Mouse (Mus musculus): Measurements from ENCODE around the gene Klf14.

The Klf14 gene

GRCm38 (mm10) chr6:30958736-30959540 is at the start of gene Klf14:
Gene Klf14, minus strand, starts transcription at chr6:30959078.
- no peak for ATAC-seq (ENCODE audit: insufficient number of reproducible peaks, low FRiP score, low TSS enrichment)

GRCm38 (mm10) chr6:31006111-31006600 is 47.3 kb upstream of the Klf14 start:
- ATAC-seq (ENCODE audit: insufficient number of reproducible peaks, low FRiP score, low TSS enrichment) = no peak

GRCm38 (mm10) chr6:30986393-30986792 is 27.5 kb upstream of the Klf14 start:
- no peak for ATAC-seq (ENCODE audit: insufficient number of reproducible peaks, low FRiP score, low TSS enrichment)

GRCm38 (mm10) chr6:30983021-30983420 is 24.1 kb upstream of the Klf14 start:
- no peak for ATAC-seq (ENCODE audit: insufficient number of reproducible peaks, low FRiP score, low TSS enrichment)

- no peak for ATAC-seq (ENCODE audit: insufficient number of reproducible peaks, low FRiP score, low TSS enrichment)
These were observed 23.6 kb upstream of the Klf14 start for GRCm38 (mm10) chr6:30982372-30982980.

GRCm38 (mm10) chr6:30981351-30981750 is 22.5 kb upstream of the Klf14 start:
- no peak for ATAC-seq (ENCODE audit: insufficient number of reproducible peaks, low FRiP score, low TSS enrichment)

GRCm38 (mm10) chr6:30978615-30979014 is 19.7 kb upstream of the Klf14 start:
- ATAC-seq (ENCODE audit: insufficient number of reproducible peaks, low FRiP score, low TSS enrichment) = no peak

GRCm38 (mm10) chr6:30972121-30972520 is 13.2 kb upstream of the Klf14 start:
- ATAC-seq (ENCODE audit: insufficient number of reproducible peaks, low FRiP score, low TSS enrichment) = no peak

- ATAC-seq (ENCODE audit: insufficient number of reproducible peaks, low FRiP score, low TSS enrichment) = no peak
These were observed 818 bp downstream of the Klf14 start for GRCm38 (mm10) chr6:30957784-30958735.

- ATAC-seq (ENCODE audit: insufficient number of reproducible peaks, low FRiP score, low TSS enrichment) = no peak
These were observed 19.6 kb downstream of the Klf14 start for GRCm38 (mm10) chr6:30939264-30939663.

- ATAC-seq (ENCODE audit: insufficient number of reproducible peaks, low FRiP score, low TSS enrichment) = no peak
These were observed 36.1 kb downstream of the Klf14 start for GRCm38 (mm10) chr6:30922821-30923220.

GRCm38 (mm10) chr6:30921826-30922225 is 37.1 kb downstream of the Klf14 start:
- no peak for ATAC-seq (ENCODE audit: insufficient number of reproducible peaks, low FRiP score, low TSS enrichment)

- ATAC-seq (ENCODE audit: insufficient number of reproducible peaks, low FRiP score, low TSS enrichment) = no peak
These were observed 37.8 kb downstream of the Klf14 start for GRCm38 (mm10) chr6:30920834-30921675.

GRCm38 (mm10) chr6:30915473-30915872 is 43.4 kb downstream of the Klf14 start, which contains the start of gene Tsga13:
Gene Tsga13, minus strand, starts transcription at chr6:30915573.
- ATAC-seq (ENCODE audit: insufficient number of reproducible peaks, low FRiP score, low TSS enrichment) = no peak

- no peak for ATAC-seq (ENCODE audit: insufficient number of reproducible peaks, low FRiP score, low TSS enrichment)
These were observed 50.9 kb downstream of the Klf14 start for GRCm38 (mm10) chr6:30907970-30908369.

Data from cerebellum, adult (tissue).